ENCODE assay signal across 23 mouse cellular contexts in the genomic region with DNA sequence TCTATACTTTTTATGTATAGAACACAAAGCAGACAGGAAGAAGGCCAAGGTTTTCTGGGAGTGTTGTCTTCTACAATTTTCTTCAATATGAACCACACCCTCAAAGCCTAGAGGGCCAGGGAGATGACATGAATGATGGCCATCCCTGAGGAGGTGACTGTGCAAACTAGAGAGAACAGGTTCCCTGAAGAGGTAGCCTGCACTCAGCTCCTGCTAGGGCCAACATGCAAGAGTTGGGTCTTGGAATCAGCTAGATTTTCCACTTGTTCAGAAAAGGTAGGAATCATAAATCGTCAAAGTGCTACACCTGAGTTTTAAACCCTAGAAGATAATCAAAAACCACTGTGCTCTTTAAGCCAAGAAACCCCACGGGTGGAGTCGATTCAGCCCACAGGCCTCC. TPM values are rescaled to one million over a fixed set of nuclear protein-coding genes. Genes with fewer than 3 reads are reported as not detected.
DNase-seq lines count a peak whose midpoint lies in the region; ATAC-seq and TF ChIP-seq lines count a peak whose summit lies in the region.
"Had no signal": no experiment of that assay in that cellular context is flagged by ENCODE, and none has a peak within 500 bp of the region (broad histone marks: within the 10 kb centered on the region; RNA-seq: fewer than 3 reads in every experiment).

No protein-coding gene starts in this region.

- H3K36me3 ChIP-seq in liver, embryonic 14.5 days (replicated peaks; ENCODE audit: control insufficient read depth, insufficient read depth, low read depth), result no peaks in the 10 kb centered on the region
- H3K36me3 ChIP-seq: embryonic facial prominence, embryonic 10.5 days; forebrain, embryonic 15.5 days; G1E; heart, embryonic 13.5 days; hindbrain, embryonic 12.5 days had no signal

- no peaks in the 10 kb centered on the region for H3K27me3 ChIP-seq in liver, embryonic 14.5 days (ENCODE audit: control insufficient read depth, insufficient read depth, low read length)
- H3K27me3 ChIP-seq: forebrain, embryonic 15.5 days; heart, embryonic 13.5 days; hindbrain, embryonic 12.5 days had no signal

- peak; percentile 88 for ATAC-seq in liver, embryonic 14.5 days (ENCODE audit: insufficient read depth)
- ATAC-seq: CD4-positive, CD25-positive, alpha-beta regulatory T cell, adult 4 months; forebrain, embryonic 15.5 days; hindbrain, embryonic 16.5 days had no signal

- TF ChIP-seq EP300 in liver, embryonic 14.5 days (IDR thresholded peaks at IDR 0.05; ENCODE audit: low read depth), result no peak

- no peak for TF ChIP-seq CTCF in liver, embryonic 14.5 days (IDR thresholded peaks at IDR 0.05; ENCODE audit: low read depth)

- H3K9ac ChIP-seq in liver, embryonic 14.5 days (replicated peaks), result peak overlapping the region; percentile 14; the same call in 1 of the 2 replicates
- H3K9ac ChIP-seq: forebrain, embryonic 15.5 days; heart, embryonic 13.5 days; hindbrain, embryonic 12.5 days had no signal

- H3K4me1 ChIP-seq in liver, embryonic 14.5 days (replicated peaks; ENCODE audit: control insufficient read depth in 2 of 2, insufficient read depth in 2 of 2, low read length in 1 of 2), result peaks cover 27 to 28% of the 10 kb centered on the region in 2 experiments

- 48% methylated on average over 3 of the region's 3 CpGs for WGBS in liver, embryonic 14.5 days (ENCODE audit: insufficient replicate concordance)

- H3K4me3 ChIP-seq in liver, embryonic 14.5 days (ENCODE audit: insufficient read depth in 1 of 2, low read depth in 2 of 2, low read length in 2 of 2), result no peak overlapping the region
- H3K4me3 ChIP-seq: embryonic facial prominence, embryonic 10.5 days; erythroblast, embryonic 14.5 days; forebrain, embryonic 15.5 days; heart, embryonic 13.5 days; hindbrain, embryonic 12.5 days had no signal

- H3K9me3 ChIP-seq in liver, embryonic 14.5 days (ENCODE audit: control insufficient read depth, low read length), result no peaks in the 10 kb centered on the region
- H3K9me3 ChIP-seq: embryonic facial prominence, embryonic 10.5 days; forebrain, embryonic 15.5 days; G1E; hindbrain, embryonic 12.5 days had no signal

- DNase-seq in heart, adult 11 months, result peak; percentile 65
- DNase-seq in heart, postnatal 4 days, result no peak
- peak; percentile 25 for DNase-seq in c-Kit-positive CD71-positive TER-119-positive erythroid progenitor cells, embryonic 14.5 days (ENCODE audit: low spot score)
- peak; percentile 63 for DNase-seq in liver
- DNase-seq in liver, embryonic 14.5 days (ENCODE audit: low read depth in 3 of 3, low spot score in 3 of 3), result peak in 2 of 3 experiments; percentile 52 to 54
- DNase-seq in frontal cortex, postnatal 14 days (ENCODE audit: low spot score in 2 of 2), result no peak
- DNase-seq in T-cell, adult 2 months (ENCODE audit: low spot score), result no peak
- DNase-seq in lung, postnatal 36 days, result no peak
- DNase-seq: adrenal gland, postnatal 10 days; B cell, adult 2 months; cerebellum, adult 11-12 months; cerebellum, adult 9-10 months; cerebellum, postnatal 25 days; gastrocnemius, postnatal 10 days; heart, postnatal 36 days had no signal

- peak overlapping the region; percentile 47; the same call in 1 of the 2 replicates for H3K4me2 ChIP-seq in liver, embryonic 14.5 days (ENCODE audit: low read depth)
- H3K4me2 ChIP-seq: forebrain, embryonic 15.5 days; heart, embryonic 13.5 days; hindbrain, embryonic 12.5 days had no signal

- peak overlapping the region; percentile 5 for H3K27ac ChIP-seq in liver, embryonic 14.5 days
- H3K27ac ChIP-seq: embryonic facial prominence, embryonic 10.5 days; forebrain, embryonic 15.5 days; heart, embryonic 13.5 days; hindbrain, embryonic 12.5 days had no signal

RNA-seq across cellular contexts. Expression of a gene that starts 6.2 kb away (rescaled TPM):
- total RNA-seq in heart, postnatal 4 days (2021), result 100 to 1,000 TPM; 169 to 186 TPM
- 3.7 and 29.6 TPM in 2 replicates for polyA plus RNA-seq in liver, embryonic 14.5 days (2012; rRNA removed)
- polyA plus RNA-seq in liver, embryonic 14.5 days (2014; fragmentation: Nextera tagmentation; extraction: Ambion mirVana), result 0.99 and 2.3 TPM in 2 replicates

Comparison
In these comparisons a context has a peak if more than half of its experiments do, and no peak if none do; other contexts are left out.
1. DNase-seq: peak in heart, adult 11 months (single experiment), c-Kit-positive CD71-positive TER-119-positive erythroid progenitor cells, embryonic 14.5 days (single experiment), liver (single experiment) and liver, embryonic 14.5 days (2 of 3); none in heart, postnatal 4 days (single experiment), frontal cortex, postnatal 14 days (0 of 2), T-cell, adult 2 months (single experiment) and lung, postnatal 36 days (single experiment).